Mouse (Mus musculus) inflammation-experienced regulatory T-cells, adult 16 weeks (primary cell): ENCODE results near the gene Gm21292. TPM values are rescaled to one million over a fixed set of nuclear protein-coding genes. Genes with fewer than 3 reads are reported as not detected.

ENCODE experiments used
- polyA plus RNA-seq: library from polyadenylated mRNA; unstranded; fragments of 100-300 nt; shearing (Covaris generic); gene quantifications from one replicate; pipeline ENCODE4 v1.2.1, GENCODE M21; 2017

Gm21292 gene
- not detected for polyA plus RNA-seq

DNA sequence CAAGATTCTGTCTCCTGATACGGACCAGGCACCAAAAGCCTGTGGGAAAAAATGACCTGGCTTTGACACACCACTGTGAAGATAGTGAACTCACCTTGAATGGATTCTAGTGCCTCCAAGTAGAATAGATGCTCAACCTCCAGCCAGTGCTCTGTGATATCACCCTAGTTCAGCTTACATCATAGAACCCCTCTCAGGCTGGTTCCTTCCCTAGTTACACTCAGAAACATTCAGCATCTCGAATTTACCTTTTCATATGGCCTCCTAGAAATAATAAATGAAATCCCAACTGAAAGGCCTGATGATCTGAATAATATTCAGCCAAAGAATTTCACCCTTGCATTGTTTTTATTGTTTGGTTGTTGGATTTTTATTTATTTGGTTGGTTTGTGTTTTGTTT, at the start of gene Gm21292:
Gm21292 (minus strand) TSS at position 101 of the 400 bp plus-strand sequence.

Other genes starting within 250 kb of the Gm21292 start
- not detected for gene Gm21721, start 68.3 kb upstream of the Gm21292 start, polyA plus RNA-seq
- not detected for gene Gm21812, start 213.3 kb upstream of the Gm21292 start, polyA plus RNA-seq